Mouse (Mus musculus) limb, embryonic 14.5 days (tissue): ENCODE results near the gene Gm20532. TPM values are rescaled to one million over a fixed set of nuclear protein-coding genes. Genes with fewer than 3 reads are reported as not detected.

Experiments used
- ATAC-seq: fragments of 200-750 bp; cut with Nextera tagmentation; 2 replicates; pipeline ENCODE4 v1.8.0; 2017; ENCODE audit warnings: low read depth, moderate number of reproducible peaks, moderate TSS enrichment; ENCODE audit not compliant: low FRiP score
- DNase-seq: peaks from one replicate; pipeline ENCODE4 v3.0.0-alpha.2; 2015; ENCODE audit warnings: low spot score
- H3K27ac ChIP-seq: fragments of 300-500 bp; sonication (generic); replicated peaks from 2 replicates; pipeline ENCODE4 v1.5.1; 2014; ENCODE audit warnings: low read depth, mild to moderate bottlenecking, low read length, moderate library complexity, mixed read lengths
- H3K27me3 ChIP-seq: fragments of 300-500 bp; sonication (generic); 2 replicates; pipeline ENCODE4 v1.6.1; 2014; ENCODE audit warnings: low read length, mixed read lengths; ENCODE audit not compliant: control insufficient read depth, insufficient read depth
- H3K36me3 ChIP-seq: fragments of 300-500 bp; sonication (generic); 2 replicates; pipeline ENCODE4 v1.6.1; 2014; ENCODE audit warnings: mild to moderate bottlenecking, low read length, moderate library complexity, mixed read lengths; ENCODE audit not compliant: control insufficient read depth, insufficient read depth
- H3K4me1 ChIP-seq: fragments of 300-500 bp; sonication (generic); 2 replicates; pipeline ENCODE4 v1.6.1; 2014; ENCODE audit warnings: antibody characterized with exemption, low read length, mixed read lengths; ENCODE audit not compliant: control insufficient read depth, insufficient read depth
- H3K4me2 ChIP-seq: fragments of 300-500 bp; sonication (generic); replicated peaks from 2 replicates; pipeline ENCODE4 v1.6.1; 2014; ENCODE audit warnings: low read depth, mild to moderate bottlenecking, low read length, moderate library complexity; ENCODE audit not compliant: severe bottlenecking
- H3K4me3 ChIP-seq: fragments of 300-500 bp; sonication (generic); replicated peaks from 2 replicates; pipeline ENCODE4 v1.5.1; 2014; ENCODE audit warnings: low read length
- H3K9ac ChIP-seq: fragments of 300-500 bp; sonication (generic); 2 replicates; pipeline ENCODE4 v1.6.1; 2014; ENCODE audit warnings: mild to moderate bottlenecking, low read depth, low read length, moderate library complexity; ENCODE audit not compliant: severe bottlenecking
- H3K9me3 ChIP-seq: fragments of 300-500 bp; sonication (generic); 2 replicates; pipeline ENCODE4 v1.6.1; 2016; ENCODE audit warnings: low read length; ENCODE audit not compliant: control insufficient read depth
- POLR2A ChIP-seq: fragments of 200-500 bp; IDR thresholded peaks from 2 replicates; pipeline ENCODE4 v1.8.0; 2012; ENCODE audit warnings: inconsistent platforms, mild to moderate bottlenecking, moderate library complexity, borderline replicate concordance; ENCODE audit not compliant: insufficient read depth, insufficient read length; ENCODE audit errors: extremely low read depth
- WGBS: fragments of 180-500 bp; shearing (Covaris S2); extraction: QIAGEN DNeasy Blood & Tissue Kit; methylation state at CpG from one replicate; pipeline ENCODE4 v1.1.7; 2014; 5-methylcytosine and 5-hydroxymethylcytosine counted together
- polyA plus RNA-seq, 2 experiments: library from polyadenylated mRNA; depleted of rRNA in 1 of 2; stranded (reverse) in 1 of 2; unstranded in 1 of 2; fragments of >200 nt; fragmentation: Nextera tagmentation in 1 of 2; extraction: Ambion mirVana in 1 of 2; gene quantifications; 2 replicates each; pipeline versions ENCODE4 v1.2.1 to v1.2.3; 2012 to 2014

The Gm20532 gene
- polyA plus RNA-seq, 2 experiments, result not detected

DNA sequence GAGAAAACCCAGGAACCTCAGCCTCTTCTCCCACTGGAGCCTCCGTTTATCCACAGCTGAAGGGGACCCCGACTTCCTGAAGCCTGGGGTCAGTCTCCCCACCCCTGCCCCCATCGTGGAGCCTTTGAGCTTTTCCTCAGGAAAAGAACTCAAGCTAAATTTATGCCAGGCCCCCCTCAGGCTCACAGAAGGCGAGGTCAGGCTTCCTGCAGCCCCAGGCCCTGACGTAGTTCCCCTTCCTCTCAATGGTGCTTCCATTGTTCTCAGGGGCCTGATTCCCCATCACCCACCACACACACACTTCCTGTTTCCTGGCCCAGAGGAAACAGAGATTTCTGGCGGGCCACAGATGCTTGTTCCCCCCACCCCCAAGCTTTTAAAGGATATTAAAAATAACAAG, 8.1 kb upstream of the Gm20532 start:
- Histone ChIP-seq H3K4me1 (peaks cover 16% of the 10 kb centered on the region), H3K4me2 (no peak overlapping the region), H3K36me3 (no peaks in the 10 kb centered on the region), H3K4me3 (no peak overlapping the region), H3K27ac (peak overlapping the region; percentile 15), H3K9me3 (no peaks in the 10 kb centered on the region), H3K9ac (peak overlapping the region; percentile 3; the same call in 1 of the 2 replicates), H3K27me3 (no peaks in the 10 kb centered on the region)
- WGBS, result 49% methylated on average over 6 of the region's 6 CpGs
- ATAC-seq (peak; percentile 20; the same call in 1 of the 2 replicates), DNase-seq (no peak)
- TF ChIP-seq POLR2A, result no peak

GRCm38 (mm10) chr2:26579714-26580113, 6.7 kb upstream of the Gm20532 start, which contains the start of gene Egfl7:
Egfl7 (plus strand) TSS chr2:26580014.
- WGBS, result 83% methylated on average over 1 of the region's 1 CpGs
- TF ChIP-seq POLR2A, result no peak
- Histone ChIP-seq H3K9me3 (no peaks in the 10 kb centered on the region), H3K9ac (no peak within 1 kb of the TSS), H3K27me3 (no peaks in the 10 kb centered on the region), H3K36me3 (no peaks in the 10 kb centered on the region), H3K27ac (no peak within 1 kb of the TSS), H3K4me1 (peaks cover 10% of the 10 kb centered on the region; the same call in 1 of the 2 replicates), H3K4me2 (no peak within 1 kb of the TSS), H3K4me3 (no peak within 1 kb of the TSS)
- ATAC-seq (no peak), DNase-seq (no peak)

GRCm38 (mm10) chr2:26580751-26581150, 5.7 kb upstream of the Gm20532 start:
- Histone ChIP-seq H3K27me3 (no peaks in the 10 kb centered on the region), H3K9ac (no peak overlapping the region), H3K4me1 (peaks cover 10% of the 10 kb centered on the region; the same call in 1 of the 2 replicates), H3K9me3 (no peaks in the 10 kb centered on the region), H3K4me3 (no peak overlapping the region), H3K27ac (no peak overlapping the region), H3K4me2 (no peak overlapping the region), H3K36me3 (no peaks in the 10 kb centered on the region)
- no peak for DNase-seq
- 91% methylated on average over 5 of the region's 5 CpGs for WGBS
- no peak for ATAC-seq
- no peak for TF ChIP-seq POLR2A

- WGBS, result 55% methylated on average over 2 of the region's 2 CpGs
- TF ChIP-seq POLR2A, result no peak
- DNase-seq, result no peak
- Histone ChIP-seq H3K27ac (no peak overlapping the region), H3K9me3 (no peaks in the 10 kb centered on the region), H3K9ac (no peak overlapping the region), H3K4me2 (no peak overlapping the region), H3K4me1 (peaks cover 10% of the 10 kb centered on the region; the same call in 1 of the 2 replicates), H3K4me3 (no peak overlapping the region), H3K36me3 (no peaks in the 10 kb centered on the region), H3K27me3 (no peaks in the 10 kb centered on the region)
- ATAC-seq, result no peak
Observed at GRCm38 (mm10) chr2:26582203-26582602, 4.2 kb upstream of the Gm20532 start.

- no peak overlapping the region for H3K27ac ChIP-seq
Observed at GRCm38 (mm10) chr2:26582741-26583140, 3.7 kb upstream of the Gm20532 start.

GRCm38 (mm10) chr2:26583640-26584039, 2.8 kb upstream of the Gm20532 start:
- DNase-seq, result no peak
- H3K9me3 ChIP-seq, result no peaks in the 10 kb centered on the region
- no peaks in the 10 kb centered on the region for H3K36me3 ChIP-seq
- ATAC-seq, result no peak
- no peak overlapping the region for H3K4me3 ChIP-seq
- peak overlapping the region; percentile 34; the same call in 1 of the 2 replicates for H3K27ac ChIP-seq
- peaks cover 2% of the 10 kb centered on the region; the same call in 1 of the 2 replicates for H3K4me1 ChIP-seq
- H3K4me2 ChIP-seq, result no peak overlapping the region
- no peak for TF ChIP-seq POLR2A
- H3K27me3 ChIP-seq, result no peaks in the 10 kb centered on the region
- peak overlapping the region; percentile 38; the same call in 1 of the 2 replicates for H3K9ac ChIP-seq
- 70% methylated on average over 11 of the region's 11 CpGs for WGBS

More at GRCm38 (mm10) chr2:26582741-26583140, 3.7 kb upstream of the Gm20532 start:
- TF ChIP-seq POLR2A, result no peak
- Histone ChIP-seq H3K9ac (no peak overlapping the region), H3K27me3 (no peaks in the 10 kb centered on the region), H3K4me3 (no peak overlapping the region), H3K9me3 (no peaks in the 10 kb centered on the region), H3K36me3 (no peaks in the 10 kb centered on the region), H3K4me1 (peaks cover 10% of the 10 kb centered on the region; the same call in 1 of the 2 replicates), H3K4me2 (no peak overlapping the region)
- DNase-seq, result no peak
- no peak for ATAC-seq
- 71% methylated on average over 6 of the region's 7 CpGs for WGBS
